Mouse (Mus musculus): ENCODE results near the gene Clec2l. TPM values are rescaled to one million over a fixed set of nuclear protein-coding genes. Genes with fewer than 3 reads are reported as not detected.

Clec2l gene
- polyA plus RNA-seq, 1 experiment from 2014 or later, result 0.87 TPM

DNA sequence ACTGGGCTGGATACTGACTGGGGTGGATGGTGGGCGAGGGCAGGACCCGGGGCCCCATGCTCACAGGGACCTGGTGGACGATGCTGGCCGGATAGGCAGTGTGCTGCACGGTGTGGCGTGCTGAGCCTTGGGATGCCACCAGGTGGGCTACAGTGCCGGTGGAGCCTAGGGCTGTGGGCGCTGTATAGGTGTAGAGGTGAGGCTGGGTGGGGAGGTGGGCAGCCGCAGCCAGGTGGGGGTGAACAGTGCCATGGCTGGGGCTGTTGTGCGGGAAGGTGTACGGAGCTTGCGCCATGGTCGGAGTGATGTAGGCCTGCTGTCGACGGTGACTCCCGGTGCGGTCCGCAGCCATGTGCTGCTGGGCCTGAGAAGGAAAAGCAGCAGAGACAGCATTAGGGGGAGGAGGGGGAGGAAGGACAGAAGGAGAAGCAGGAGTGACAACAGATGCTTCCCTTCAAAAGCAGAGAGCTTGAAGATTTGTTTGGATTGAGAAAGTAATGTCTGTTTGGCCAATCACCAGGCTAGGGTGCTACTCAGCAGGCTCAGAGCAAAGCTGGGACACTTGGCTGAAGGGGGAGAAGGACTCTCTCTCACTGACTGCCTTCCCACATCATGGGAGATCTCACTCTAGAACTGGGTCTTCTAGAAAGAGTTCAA, 35.5 kb downstream of the Clec2l start:
- Histone ChIP-seq H3K9ac (no peak overlapping the region), H3K36me3 (peaks cover 33% of the 10 kb centered on the region), H3K4me1 (replicated peaks) (peaks cover 20% of the 10 kb centered on the region), H3K27ac (no peak overlapping the region), H3K4me3 (no peak overlapping the region), H3K27me3 (no peaks in the 10 kb centered on the region), H3K9me3 (replicated peaks) (no peaks in the 10 kb centered on the region), H3K4me2 (no peak overlapping the region)
- 87% methylated on average over 18 of the region's 18 CpGs for WGBS
- no peak for ATAC-seq (replicated peaks; ENCODE audit: insufficient number of reproducible peaks, insufficient read depth, low FRiP score, low read depth)

DNA sequence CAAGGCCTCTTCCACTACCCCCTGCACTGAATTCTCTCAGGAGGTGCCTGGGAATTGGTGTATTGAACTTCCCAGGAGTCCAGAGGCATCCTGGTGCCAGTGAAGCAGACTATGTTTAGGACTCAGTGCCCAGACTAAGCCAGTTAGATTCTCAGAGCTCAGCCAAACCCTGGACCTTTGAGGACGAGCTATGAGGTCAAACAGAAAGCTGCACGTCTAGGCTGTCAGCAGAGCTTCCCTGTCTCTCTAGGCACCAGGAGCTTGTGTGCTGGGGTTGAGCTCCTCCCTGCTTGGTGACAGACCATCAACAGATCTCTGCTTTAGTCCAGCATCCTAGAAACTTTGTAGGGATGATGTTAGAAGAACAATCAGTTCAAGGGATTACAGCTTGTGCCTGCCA, 38.6 kb downstream of the Clec2l start:
- no peak for ATAC-seq (replicated peaks; ENCODE audit: insufficient number of reproducible peaks, insufficient read depth, low FRiP score, low read depth)
- WGBS, result 31% methylated on average over 2 of the region's 2 CpGs

DNA sequence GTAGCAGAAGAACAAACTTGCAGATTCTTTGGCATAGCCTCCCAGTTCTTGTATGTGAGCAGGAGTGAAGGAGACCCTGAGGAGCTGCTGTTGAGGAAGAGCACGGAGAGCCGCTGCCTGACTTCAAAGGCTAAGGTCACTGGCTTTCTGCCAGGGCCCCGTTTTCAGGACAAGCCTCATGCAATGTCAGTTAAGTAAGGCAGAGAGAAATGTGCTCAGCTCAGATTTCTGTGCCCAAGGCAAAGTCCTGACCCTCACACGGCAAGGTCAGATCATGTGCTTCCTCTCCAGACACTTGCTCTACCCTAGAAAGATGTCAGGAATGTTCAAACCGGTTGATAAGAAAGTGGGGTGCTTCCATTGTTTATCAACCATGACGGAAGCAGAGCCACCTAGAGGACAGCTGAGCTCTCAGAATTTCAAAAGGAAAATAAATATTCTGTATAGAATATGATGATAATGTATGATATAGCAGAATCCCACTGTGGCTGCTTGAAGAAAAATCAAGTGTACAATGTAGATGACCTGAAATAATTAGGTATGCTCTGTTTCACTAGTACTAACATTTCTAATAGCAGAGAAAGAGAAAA, 40.0 kb downstream of the Clec2l start:
- Histone ChIP-seq H3K4me3 (no peak overlapping the region), H3K4me1 (replicated peaks) (peaks cover 36% of the 10 kb centered on the region), H3K27me3 (no peaks in the 10 kb centered on the region), H3K27ac (peak overlapping the region; percentile 82), H3K9me3 (replicated peaks) (no peaks in the 10 kb centered on the region), H3K36me3 (peaks cover 18% of the 10 kb centered on the region), H3K4me2 (no peak overlapping the region), H3K9ac (no peak overlapping the region)
- ATAC-seq (replicated peaks; ENCODE audit: insufficient number of reproducible peaks, insufficient read depth, low FRiP score, low read depth), result no peak
- WGBS, result 10% methylated on average over 6 of the region's 6 CpGs

More for the DNA sequence above, 38.6 kb downstream of the Clec2l start:
- no peak overlapping the region for H3K4me3 ChIP-seq
- no peaks in the 10 kb centered on the region for H3K9me3 ChIP-seq (replicated peaks)
- no peak overlapping the region for H3K27ac ChIP-seq
- peaks cover 36% of the 10 kb centered on the region for H3K4me1 ChIP-seq (replicated peaks)
- H3K27me3 ChIP-seq, result no peaks in the 10 kb centered on the region
- H3K36me3 ChIP-seq, result peaks cover 25% of the 10 kb centered on the region
- H3K9ac ChIP-seq, result no peak overlapping the region
- H3K4me2 ChIP-seq, result no peak overlapping the region

DNA sequence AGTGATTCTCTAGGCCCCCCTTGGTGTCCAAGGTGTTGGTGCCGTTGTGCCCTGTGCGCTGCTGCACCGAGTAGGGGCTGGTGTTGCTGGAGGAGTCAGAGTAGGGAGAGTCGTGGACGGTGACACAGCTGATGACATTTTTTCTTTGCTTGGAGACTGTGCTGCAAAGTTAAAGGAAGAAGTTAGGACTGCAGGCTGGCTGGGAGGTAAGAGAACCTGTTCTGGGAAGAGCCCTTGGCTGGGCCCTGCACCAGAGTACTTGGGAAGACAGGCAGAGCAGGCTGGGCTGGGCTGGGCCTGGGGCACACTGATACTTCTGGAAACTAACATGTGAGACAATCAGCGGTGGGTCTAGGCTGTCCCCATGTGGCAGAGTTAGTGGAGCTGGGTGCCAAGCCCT, 40.7 kb downstream of the Clec2l start:
- Histone ChIP-seq H3K36me3 (peaks cover 14% of the 10 kb centered on the region), H3K4me1 (replicated peaks) (peaks cover 36% of the 10 kb centered on the region), H3K9me3 (replicated peaks) (no peaks in the 10 kb centered on the region), H3K27me3 (no peaks in the 10 kb centered on the region), H3K9ac (no peak overlapping the region), H3K27ac (peak overlapping the region; percentile 82), H3K4me3 (no peak overlapping the region), H3K4me2 (no peak overlapping the region)
- WGBS, result 70% methylated on average over 6 of the region's 6 CpGs
- ATAC-seq (replicated peaks; ENCODE audit: insufficient number of reproducible peaks, insufficient read depth, low FRiP score, low read depth), result no peak

DNA sequence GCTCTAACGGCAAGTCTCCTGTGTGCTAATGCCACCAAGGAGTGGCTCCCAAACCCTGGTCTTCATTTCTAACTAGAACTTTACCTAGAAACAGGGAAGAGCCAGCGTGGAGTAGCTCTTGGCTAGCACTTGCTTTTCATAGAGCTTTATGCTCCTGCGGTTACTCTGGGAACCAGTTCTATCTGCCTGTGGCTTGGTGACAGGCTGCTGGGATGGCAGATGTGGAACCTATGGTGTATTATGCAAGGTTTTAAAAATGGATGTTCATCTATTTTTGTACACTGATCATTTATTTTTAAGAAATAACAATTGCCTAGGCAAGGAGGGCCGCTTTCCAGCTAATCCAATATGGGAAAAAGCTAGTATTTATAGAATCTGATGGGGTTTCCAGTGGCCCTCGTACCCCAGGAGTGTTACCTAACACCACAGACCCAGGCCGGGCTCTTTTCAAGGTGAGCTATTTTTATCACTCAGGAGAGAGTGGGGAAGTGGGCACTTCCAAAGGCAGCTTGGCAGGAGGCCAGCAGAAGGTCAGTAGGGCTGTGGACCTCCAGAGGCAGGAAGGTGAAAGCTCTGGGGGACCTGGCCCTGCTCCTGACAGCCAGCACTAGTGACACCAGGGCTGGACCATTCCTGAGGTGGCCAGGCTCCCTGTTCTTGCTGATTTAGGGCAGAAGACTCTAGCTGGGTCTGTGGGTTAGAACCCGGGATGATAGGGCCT, 41.6 kb downstream of the Clec2l start:
- no peak overlapping the region for H3K4me2 ChIP-seq
- H3K4me1 ChIP-seq (replicated peaks), result peaks cover 36% of the 10 kb centered on the region
- H3K9ac ChIP-seq, result no peak overlapping the region
- WGBS, result 49% methylated on average over 7 of the region's 7 CpGs
- peak; percentile 65; the same call in 1 of the 2 replicates for ATAC-seq (replicated peaks; ENCODE audit: insufficient number of reproducible peaks, insufficient read depth, low FRiP score, low read depth)
- H3K36me3 ChIP-seq, result peaks cover 15% of the 10 kb centered on the region
- no peak overlapping the region for H3K4me3 ChIP-seq
- no peaks in the 10 kb centered on the region for H3K27me3 ChIP-seq
- H3K9me3 ChIP-seq (replicated peaks), result no peaks in the 10 kb centered on the region
- H3K27ac ChIP-seq, result peak overlapping the region; percentile 82

DNA sequence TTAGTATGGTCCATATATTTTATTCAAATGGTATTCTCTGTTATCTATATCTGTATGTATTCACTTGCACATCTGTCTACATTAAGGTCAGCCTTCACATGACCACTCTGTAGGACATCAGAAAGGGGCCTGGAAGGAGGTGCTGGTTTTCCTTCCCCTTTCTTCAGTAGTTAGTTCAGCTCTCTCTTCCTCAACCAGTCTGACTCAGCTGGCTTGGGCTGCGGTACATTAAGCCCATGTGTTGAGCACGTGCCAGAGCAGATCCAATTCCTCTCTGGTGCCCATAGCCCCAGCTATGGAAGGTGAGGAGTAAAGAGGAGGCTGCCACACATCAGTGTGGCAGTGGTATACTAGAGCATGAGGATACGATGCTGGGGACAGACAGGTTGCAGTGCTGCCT, 47.6 kb downstream of the Clec2l start:
- no peak for ATAC-seq (replicated peaks; ENCODE audit: insufficient number of reproducible peaks, insufficient read depth, low FRiP score, low read depth)
- Histone ChIP-seq H3K27me3 (no peaks in the 10 kb centered on the region), H3K9me3 (replicated peaks) (no peaks in the 10 kb centered on the region)

DNA sequence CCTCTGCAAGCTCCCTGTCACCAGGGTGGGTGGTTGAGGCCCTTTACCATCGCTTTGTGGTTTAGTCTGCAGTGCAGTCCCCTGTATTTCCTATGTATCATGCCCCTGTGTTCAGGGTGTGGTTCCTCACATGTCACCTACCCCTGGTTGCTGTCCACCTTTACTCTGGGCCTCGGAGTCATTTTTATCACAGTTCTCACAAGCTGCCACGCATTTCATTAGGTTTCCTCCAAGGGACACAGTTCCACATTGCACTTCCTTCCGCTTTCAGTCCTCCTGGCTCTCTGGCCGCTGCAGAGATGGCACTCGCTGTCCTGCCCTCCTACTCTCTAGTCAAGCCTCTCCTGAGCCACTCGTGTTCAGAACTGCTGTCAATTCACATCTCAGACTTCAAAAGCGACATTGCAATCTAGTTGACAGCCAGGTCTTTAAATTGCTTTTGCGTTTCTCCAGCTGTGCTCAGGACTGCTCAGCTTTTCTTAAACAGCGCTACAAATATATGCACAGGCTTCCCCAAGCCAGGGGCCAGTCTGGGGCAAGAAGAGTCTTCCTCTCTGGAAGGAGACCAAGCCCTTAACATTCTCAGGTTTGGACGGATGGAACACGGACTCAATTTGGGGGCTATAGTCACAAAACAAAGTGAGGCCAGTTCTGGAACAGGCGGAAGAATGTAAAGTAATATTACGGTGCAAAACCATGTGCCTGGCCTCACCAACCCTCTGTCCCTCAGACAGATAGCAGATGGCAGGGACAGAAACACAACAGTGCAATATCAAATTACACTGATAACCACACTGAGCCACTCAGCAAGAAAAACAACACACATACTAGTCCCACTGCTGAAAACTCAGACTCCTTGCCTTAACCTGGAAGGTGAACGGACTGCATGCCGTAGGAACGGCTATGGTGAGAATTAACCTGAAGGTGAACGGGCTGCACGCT, 51.4 kb downstream of the Clec2l start:
- no peak overlapping the region for H3K4me3 ChIP-seq
- ATAC-seq (replicated peaks; ENCODE audit: insufficient number of reproducible peaks, insufficient read depth, low FRiP score, low read depth), result no peak
- no peak overlapping the region for H3K9ac ChIP-seq
- H3K36me3 ChIP-seq, result peaks cover 57% of the 10 kb centered on the region
- WGBS, result 54% methylated on average over 19 of the region's 19 CpGs
- no peaks in the 10 kb centered on the region for H3K27me3 ChIP-seq
- no peaks in the 10 kb centered on the region for H3K9me3 ChIP-seq (replicated peaks)
- peak overlapping the region; percentile 33 for H3K27ac ChIP-seq
- H3K4me1 ChIP-seq (replicated peaks), result peaks cover 16% of the 10 kb centered on the region
- no peak overlapping the region; the same call in 1 of the 2 replicates for H3K4me2 ChIP-seq

More for the DNA sequence above, 47.6 kb downstream of the Clec2l start:
- no peak overlapping the region for H3K27ac ChIP-seq
- WGBS, result 89% methylated on average over 3 of the region's 3 CpGs
- H3K36me3 ChIP-seq, result peaks cover 29% of the 10 kb centered on the region
- H3K4me1 ChIP-seq (replicated peaks), result peaks cover 16% of the 10 kb centered on the region
- H3K4me2 ChIP-seq, result no peak overlapping the region
- H3K4me3 ChIP-seq, result no peak overlapping the region
- H3K9ac ChIP-seq, result no peak overlapping the region

DNA sequence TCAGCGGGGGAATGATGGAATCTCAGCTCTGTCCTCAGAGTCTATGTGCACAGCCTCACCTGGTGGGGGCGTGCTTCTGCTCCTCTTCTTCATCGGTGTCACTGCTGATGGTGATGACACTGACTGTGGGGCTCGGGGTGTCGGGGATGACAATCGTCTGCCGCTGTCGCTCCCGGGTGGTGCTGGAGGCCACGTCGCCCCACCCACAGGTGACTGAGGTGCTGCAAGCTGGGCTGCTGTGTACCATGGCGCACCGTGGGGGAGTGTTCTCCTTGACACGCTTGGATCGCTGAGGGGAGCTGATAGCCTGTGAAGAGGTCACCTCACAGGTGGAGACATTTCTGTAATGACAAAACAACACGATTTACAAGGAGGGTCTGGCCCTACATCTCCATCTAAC, 53.0 kb downstream of the Clec2l start:
- Histone ChIP-seq H3K4me2 (no peak overlapping the region), H3K27me3 (no peaks in the 10 kb centered on the region), H3K4me3 (no peak overlapping the region), H3K36me3 (peaks cover 65% of the 10 kb centered on the region), H3K9ac (no peak overlapping the region), H3K27ac (no peak overlapping the region), H3K4me1 (replicated peaks) (peaks cover 16% of the 10 kb centered on the region), H3K9me3 (replicated peaks) (no peaks in the 10 kb centered on the region)
- no peak for ATAC-seq (replicated peaks; ENCODE audit: insufficient number of reproducible peaks, insufficient read depth, low FRiP score, low read depth)
- 82% methylated on average over 16 of the region's 16 CpGs for WGBS

DNA sequence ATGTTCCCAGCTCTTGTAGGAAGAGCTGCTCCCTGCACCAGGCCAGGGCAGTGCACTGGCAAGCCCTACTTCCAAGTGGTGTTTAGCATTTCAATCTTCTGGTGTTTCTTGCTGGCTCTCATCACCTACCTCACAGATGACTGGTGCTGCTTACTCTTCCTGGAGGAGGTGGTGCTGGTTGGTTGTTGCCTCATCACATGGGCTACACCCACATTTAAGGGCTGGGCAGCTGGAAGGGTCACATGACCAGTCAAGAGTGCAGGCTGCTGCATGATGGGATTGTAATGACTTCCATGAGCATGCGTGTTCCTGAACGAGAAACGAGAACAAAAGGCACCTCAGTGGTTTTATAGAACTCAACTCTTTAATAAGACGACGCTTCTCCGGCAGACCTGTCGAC, 55.8 kb downstream of the Clec2l start:
- no peak overlapping the region for H3K27ac ChIP-seq
- ATAC-seq (replicated peaks; ENCODE audit: insufficient number of reproducible peaks, insufficient read depth, low FRiP score, low read depth), result no peak
- H3K27me3 ChIP-seq, result no peaks in the 10 kb centered on the region
- no peak overlapping the region for H3K9ac ChIP-seq
- H3K4me3 ChIP-seq, result no peak overlapping the region
- H3K36me3 ChIP-seq, result peaks cover 64% of the 10 kb centered on the region
- H3K9me3 ChIP-seq (replicated peaks), result no peaks in the 10 kb centered on the region
- H3K4me2 ChIP-seq, result no peak overlapping the region
- H3K4me1 ChIP-seq (replicated peaks), result peaks cover 16% of the 10 kb centered on the region
- 93% methylated on average over 7 of the region's 7 CpGs for WGBS

DNA sequence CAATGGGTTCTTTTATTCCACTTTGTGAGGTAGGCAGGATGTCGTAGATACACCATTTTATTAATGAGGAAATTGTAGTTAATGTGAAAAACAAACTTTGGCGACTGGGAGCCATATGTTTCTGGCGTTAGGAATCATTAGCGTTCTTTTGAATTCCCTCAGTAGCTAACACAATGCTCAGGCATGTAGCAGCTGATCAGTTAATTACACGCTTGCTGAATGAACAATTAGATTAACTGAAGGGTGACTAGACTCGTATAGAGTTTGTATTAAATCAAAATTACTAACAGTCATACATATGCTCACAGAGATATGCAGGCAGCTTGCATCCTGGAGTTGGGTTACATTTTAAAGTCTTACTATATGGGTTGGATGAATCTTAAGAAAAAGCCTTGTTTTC, 56.4 kb downstream of the Clec2l start:
- Histone ChIP-seq H3K4me3 (no peak overlapping the region), H3K9ac (no peak overlapping the region), H3K4me1 (replicated peaks) (peaks cover 11% of the 10 kb centered on the region), H3K36me3 (peaks cover 64% of the 10 kb centered on the region), H3K9me3 (replicated peaks) (no peaks in the 10 kb centered on the region), H3K27ac (no peak overlapping the region), H3K4me2 (no peak overlapping the region), H3K27me3 (no peaks in the 10 kb centered on the region)
- ATAC-seq (replicated peaks; ENCODE audit: insufficient number of reproducible peaks, insufficient read depth, low FRiP score, low read depth), result no peak
- 90% methylated on average over 6 of the region's 6 CpGs for WGBS

DNA sequence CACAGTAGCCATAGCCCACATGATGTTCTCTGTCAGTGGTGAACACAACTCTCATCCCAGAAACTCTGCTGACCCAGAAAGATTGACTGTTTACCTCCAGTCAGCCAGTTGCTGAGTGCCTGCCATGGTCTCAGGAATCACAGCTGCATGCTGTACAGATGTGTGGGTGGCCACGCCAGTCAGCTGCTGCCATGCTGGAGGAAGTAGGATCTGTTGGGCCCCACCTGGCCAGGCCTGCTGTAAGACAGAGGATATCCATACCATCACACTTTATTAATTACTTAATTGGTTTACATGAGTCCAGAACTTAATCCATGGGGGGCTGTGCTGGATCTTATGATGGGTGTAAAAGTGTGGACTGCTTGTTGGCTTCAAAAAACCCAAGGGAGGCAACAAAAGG, 58.5 kb downstream of the Clec2l start:
- H3K4me3 ChIP-seq, result no peak overlapping the region
- H3K9ac ChIP-seq, result no peak overlapping the region
- 84% methylated on average over 1 of the region's 1 CpGs for WGBS
- H3K27me3 ChIP-seq, result no peaks in the 10 kb centered on the region
- no peaks in the 10 kb centered on the region for H3K9me3 ChIP-seq (replicated peaks)
- no peak for ATAC-seq (replicated peaks; ENCODE audit: insufficient number of reproducible peaks, insufficient read depth, low FRiP score, low read depth)
- peaks cover 44% of the 10 kb centered on the region for H3K36me3 ChIP-seq
- H3K27ac ChIP-seq, result no peak overlapping the region
- no peak overlapping the region for H3K4me2 ChIP-seq
- H3K4me1 ChIP-seq (replicated peaks), result no peaks in the 10 kb centered on the region
